Mouse (Mus musculus) subcutaneous adipose tissue, adult 2 months (tissue): ENCODE data around the gene Avl9. TPM values are rescaled to one million over a fixed set of nuclear protein-coding genes. Genes with fewer than 3 reads are reported as not detected.

ENCODE experiments used
- polyA plus RNA-seq: library from polyadenylated mRNA; depleted of rRNA; stranded (reverse); fragments of >200 nt; gene quantifications from 2 replicates; pipeline ENCODE4 v1.2.3, GENCODE M21; 2012; ENCODE audit warnings: low replicate concordance; rRNA removed

Avl9 gene
- 5.1 and 8.4 TPM in 2 replicates for polyA plus RNA-seq

GRCm38 (mm10) chr6:56714574-56715269 lies at the start of gene Avl9:
Avl9 (plus strand) TSS chr6:56714899.

GRCm38 (mm10) chr6:56703931-56704900 lies 10.5 kb upstream of the Avl9 start, which contains the start of gene Lsm5:
Lsm5 (minus strand) TSS chr6:56704710.

GRCm38 (mm10) chr6:56797311-56798151 lies 82.8 kb downstream of the Avl9 start, which contains the start of gene Kbtbd2:
Kbtbd2 (minus strand) TSS chr6:56797813.

Other genes starting within 250 kb of the Avl9 start
- 0.04 TPM in 2 replicates for gene Pde1c, start 145.8 kb upstream of the Avl9 start, polyA plus RNA-seq
- 2.9 and 5.3 TPM in 2 replicates for gene Lsm5, start 10.2 kb upstream of the Avl9 start, polyA plus RNA-seq
- 8.9 and 11.6 TPM in 2 replicates for gene Kbtbd2, start 82.9 kb downstream of the Avl9 start, polyA plus RNA-seq
- gene Fkbp9, start 117.2 kb downstream of the Avl9 start, polyA plus RNA-seq, result 118 and 119 TPM in 2 replicates
- 5.2 and 8.8 TPM in 2 replicates for gene Nt5c3, start 209.0 kb downstream of the Avl9 start, polyA plus RNA-seq
- gene Vmn1r4, start 209.1 kb downstream of the Avl9 start, polyA plus RNA-seq, result 0.13 TPM in 1 of 2 replicates, not detected in the other